Mouse (Mus musculus): Measurements from ENCODE around the gene Trim25.

GRCm38 (mm10) chr11:89051767-89052166 is 52.6 kb downstream of the Trim25 start:
- TF ChIP-seq CTCF (IDR thresholded peaks at IDR 0.05; ENCODE audit: low read depth, low read length) (no peak), POLR2A (IDR thresholded peaks at IDR 0.05; ENCODE audit: extremely low read depth, insufficient read depth, low read length) (no peak)

Measured in liver, adult 2 months (tissue).